Mouse (Mus musculus) erythroblast, embryonic 14.5 days (primary cell): ENCODE results near the gene Vcl. TPM values are rescaled to one million over a fixed set of nuclear protein-coding genes. Genes with fewer than 3 reads are reported as not detected.

ENCODE experiments used
- H3K27me3 ChIP-seq: 2 replicates; pipeline ENCODE4 v1.6.1; 2012; ENCODE audit warnings: inconsistent platforms; ENCODE audit not compliant: control insufficient read depth
- H3K36me3 ChIP-seq: 2 replicates; pipeline ENCODE4 v1.6.1; 2012; ENCODE audit warnings: mild to moderate bottlenecking, inconsistent platforms; ENCODE audit not compliant: control insufficient read depth
- H3K4me1 ChIP-seq: 2 replicates; pipeline ENCODE4 v1.6.1; 2012; ENCODE audit warnings: inconsistent platforms; ENCODE audit not compliant: control insufficient read depth
- H3K4me3 ChIP-seq: replicated peaks from 2 replicates; pipeline ENCODE3; 2012; ENCODE audit warnings: moderate library complexity, mild to moderate bottlenecking, inconsistent platforms
- H3K9me3 ChIP-seq: 2 replicates; pipeline ENCODE4 v1.6.1; 2012; ENCODE audit warnings: low read length, inconsistent platforms, mixed read lengths; ENCODE audit not compliant: control insufficient read depth
- GATA1 ChIP-seq: IDR thresholded peaks from 2 replicates; pipeline ENCODE4 v1.6.1; 2012; ENCODE audit warnings: low read length, inconsistent platforms, mixed read lengths
- TAL1 ChIP-seq: IDR thresholded peaks from 3 replicates; pipeline ENCODE4 v1.6.1; 2012; ENCODE audit warnings: low read length, inconsistent platforms, mixed read lengths
- polyA plus RNA-seq: library from polyadenylated mRNA; stranded (reverse); fragments of >175 nt; gene quantifications from 2 replicates; pipeline ENCODE4 v1.2.3, GENCODE M21; 2012

Gene Vcl
- polyA plus RNA-seq, 1 experiment: 0.43 TPM

DNA sequence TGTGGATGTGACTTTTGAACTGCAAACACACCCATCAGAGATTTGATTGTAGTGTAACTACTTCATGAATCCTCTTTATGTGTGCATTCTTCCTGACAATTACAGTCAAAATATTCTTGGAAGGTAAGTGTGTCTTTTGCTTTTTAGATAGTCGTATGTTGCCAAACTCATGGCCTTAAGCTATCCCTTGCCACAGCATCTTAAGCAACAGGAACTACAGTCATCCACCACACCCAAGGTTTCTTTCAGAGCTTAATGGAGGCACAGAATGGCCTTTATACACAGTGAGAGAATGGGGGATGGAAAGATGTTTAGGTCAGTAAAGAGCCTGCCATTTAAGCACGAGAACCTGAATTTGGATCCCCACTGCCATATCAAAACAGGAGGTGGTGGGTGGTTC, 118.6 kb downstream of the Vcl start:
- H3K4me1 ChIP-seq: peaks cover 21% of the 10 kb centered on the region
- no peaks in the 10 kb centered on the region for H3K27me3 ChIP-seq
- no peak overlapping the region for H3K4me3 ChIP-seq
- H3K9me3 ChIP-seq: peaks cover 6% of the 10 kb centered on the region; the same call in 1 of the 2 replicates
- H3K36me3 ChIP-seq: peaks cover 24% of the 10 kb centered on the region
- TF ChIP-seq TAL1 (no peak), GATA1 (no peak)

DNA sequence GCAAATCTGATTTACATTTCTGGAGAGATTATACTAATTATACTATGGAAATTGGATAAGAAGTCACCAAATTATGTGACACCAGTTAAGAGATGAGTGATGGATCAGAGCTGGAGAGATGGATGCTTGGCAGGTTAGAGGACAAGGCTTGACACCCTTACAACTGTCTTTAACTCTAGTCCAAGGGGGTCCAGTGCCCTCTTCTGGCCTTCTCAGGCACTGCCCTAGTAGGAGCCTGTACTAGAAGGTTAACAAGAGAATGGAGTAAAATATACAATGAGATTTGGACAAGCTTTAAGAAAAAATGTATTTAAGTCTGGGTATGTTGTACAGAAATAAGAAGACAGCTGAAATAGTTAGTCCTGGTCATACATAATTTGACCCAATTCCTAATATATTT, 119.7 kb downstream of the Vcl start:
- Histone ChIP-seq H3K36me3 (peaks cover 21% of the 10 kb centered on the region), H3K9me3 (peaks cover 6% of the 10 kb centered on the region; the same call in 1 of the 2 replicates), H3K4me1 (peaks cover 29% of the 10 kb centered on the region), H3K27me3 (no peaks in the 10 kb centered on the region), H3K4me3 (no peak overlapping the region)
- no peak for TF ChIP-seq GATA1
- TF ChIP-seq TAL1: no peak

DNA sequence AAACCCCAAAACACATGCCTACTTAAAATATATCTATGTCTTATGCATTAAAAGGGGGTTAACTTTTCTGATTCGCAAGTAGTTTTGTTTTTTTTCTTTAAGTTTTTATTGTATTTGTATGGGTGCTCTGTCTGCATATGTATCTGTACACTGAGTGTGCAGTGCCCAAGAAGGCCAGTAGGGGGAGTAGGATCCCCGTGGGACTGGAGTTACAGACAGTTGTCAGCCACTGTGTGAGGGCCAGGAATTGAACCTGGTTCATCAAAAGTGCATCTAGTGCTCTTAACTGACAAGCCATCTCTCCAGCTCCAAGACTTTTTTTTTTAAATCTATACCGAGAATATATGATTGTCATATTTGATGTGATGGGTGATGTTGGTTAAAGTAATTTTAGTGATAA, 121.5 kb downstream of the Vcl start:
- Histone ChIP-seq H3K27me3 (no peaks in the 10 kb centered on the region), H3K36me3 (peaks cover 15% of the 10 kb centered on the region), H3K9me3 (peaks cover 6% of the 10 kb centered on the region; the same call in 1 of the 2 replicates), H3K4me1 (peaks cover 35% of the 10 kb centered on the region), H3K4me3 (peak overlapping the region; percentile 98)
- no peak for TF ChIP-seq TAL1
- no peak for TF ChIP-seq GATA1

DNA sequence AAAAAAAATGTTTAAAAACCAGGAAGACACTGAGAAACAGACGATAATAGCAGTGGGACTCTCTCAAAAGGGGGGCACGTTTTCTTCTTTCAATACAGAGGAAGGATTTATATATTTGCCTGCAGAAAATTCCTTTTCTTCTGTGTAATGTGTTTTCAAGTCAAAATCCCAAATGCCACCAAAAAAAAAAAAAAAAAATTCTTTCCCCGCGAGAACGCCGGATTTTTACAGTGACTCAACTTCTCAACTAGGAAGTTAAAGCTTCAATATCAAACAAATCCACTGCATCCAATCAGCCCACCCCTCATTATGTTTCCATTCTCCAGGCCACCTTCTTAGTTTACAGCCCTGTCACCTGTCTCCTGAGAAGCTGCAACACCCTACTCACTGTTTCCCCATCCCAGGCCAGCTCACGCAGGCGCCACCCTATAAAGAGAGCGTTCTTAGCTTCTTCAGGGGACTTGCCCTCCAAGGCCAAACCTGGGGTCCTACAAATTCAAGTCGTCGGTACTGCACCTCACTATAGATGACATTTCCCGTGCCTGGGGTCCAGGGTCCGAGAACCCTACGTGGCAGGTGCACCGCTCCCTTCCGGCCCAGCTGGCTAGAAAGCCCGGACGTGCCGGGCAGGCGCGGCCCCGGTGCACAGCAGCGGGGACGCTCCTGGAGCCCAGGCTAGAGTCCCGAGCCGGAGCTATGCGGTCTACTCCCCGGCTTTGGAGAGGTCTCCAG, 122.3 kb downstream of the Vcl start:
- Histone ChIP-seq H3K27me3 (no peaks in the 10 kb centered on the region), H3K4me1 (peaks cover 35% of the 10 kb centered on the region), H3K4me3 (peak overlapping the region; percentile 98), H3K36me3 (peaks cover 11% of the 10 kb centered on the region), H3K9me3 (peaks cover 6% of the 10 kb centered on the region; the same call in 1 of the 2 replicates)
- TF ChIP-seq TAL1: no peak
- TF ChIP-seq GATA1: no peak

DNA sequence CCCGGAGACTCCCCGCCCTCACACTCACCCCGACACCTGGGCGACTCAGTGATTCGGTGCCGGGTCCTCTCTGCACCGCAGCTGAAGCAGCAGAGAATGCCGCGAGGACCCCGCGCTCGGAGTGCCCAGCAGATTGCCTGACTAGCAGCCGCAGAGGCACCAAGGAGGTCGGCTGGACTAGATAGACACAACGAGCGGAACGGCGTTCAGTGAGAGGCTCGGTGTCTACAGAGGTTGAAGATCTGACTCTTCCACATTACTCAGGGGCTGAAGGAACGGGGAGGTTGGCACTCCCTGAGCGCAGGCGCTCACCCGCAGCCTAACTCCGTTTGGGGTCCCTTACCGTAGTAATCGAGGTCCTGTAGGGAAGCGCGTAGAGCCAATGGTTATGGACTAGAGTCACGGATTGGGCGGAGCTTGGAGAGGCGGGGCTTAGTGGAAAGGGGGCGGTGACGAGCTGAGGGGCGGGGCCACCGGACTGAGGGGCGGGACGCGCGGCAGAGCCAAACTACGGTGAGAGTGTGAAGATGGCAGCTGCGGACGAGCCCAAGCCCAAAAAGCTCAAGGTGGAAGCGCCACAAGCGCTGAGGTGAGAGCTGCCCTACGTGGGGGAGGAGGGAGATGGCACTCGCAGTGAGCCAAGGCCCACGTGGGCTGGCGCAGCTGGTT, 123.0 kb downstream of the Vcl start, which contains the start of the genes Ap3m1 and Adk:
Gene Ap3m1 (minus strand): TSS at position 397 of the 669 bp plus-strand sequence.
Gene Adk (plus strand): TSS at position 463 of the 669 bp plus-strand sequence.
- Histone ChIP-seq H3K27me3 (no peaks in the 10 kb centered on the region), H3K9me3 (peaks cover 6% of the 10 kb centered on the region; the same call in 1 of the 2 replicates), H3K4me3 (peak within 1 kb of the TSS; percentile 98), H3K36me3 (peaks cover 10% of the 10 kb centered on the region), H3K4me1 (peaks cover 34% of the 10 kb centered on the region)
- TF ChIP-seq GATA1 (no peak), TAL1 (no peak)

DNA sequence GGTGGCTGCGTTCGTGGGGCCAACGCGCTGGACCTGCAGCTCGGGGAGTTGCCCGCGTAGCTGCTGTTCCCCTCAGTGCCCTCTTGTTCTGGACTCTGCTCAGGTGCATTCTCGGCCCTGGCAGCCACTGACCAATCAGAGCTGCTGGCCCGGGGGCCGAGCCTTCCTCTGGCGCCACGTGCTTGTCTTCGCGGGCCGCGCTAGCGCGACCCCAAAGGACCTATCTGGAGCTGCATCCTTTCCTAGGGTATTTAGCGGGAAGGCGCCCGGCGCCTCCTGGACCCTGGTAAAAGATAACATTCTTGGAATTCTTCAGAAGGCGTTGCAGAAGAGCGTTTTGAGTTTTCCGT, 123.6 kb downstream of the Vcl start:
- TF ChIP-seq TAL1: no peak
- no peak for TF ChIP-seq GATA1
- H3K36me3 ChIP-seq: peaks cover 11% of the 10 kb centered on the region
- no peaks in the 10 kb centered on the region for H3K27me3 ChIP-seq
- H3K9me3 ChIP-seq: peaks cover 6% of the 10 kb centered on the region; the same call in 1 of the 2 replicates
- H3K4me3 ChIP-seq: peak overlapping the region; percentile 98
- peaks cover 35% of the 10 kb centered on the region for H3K4me1 ChIP-seq

DNA sequence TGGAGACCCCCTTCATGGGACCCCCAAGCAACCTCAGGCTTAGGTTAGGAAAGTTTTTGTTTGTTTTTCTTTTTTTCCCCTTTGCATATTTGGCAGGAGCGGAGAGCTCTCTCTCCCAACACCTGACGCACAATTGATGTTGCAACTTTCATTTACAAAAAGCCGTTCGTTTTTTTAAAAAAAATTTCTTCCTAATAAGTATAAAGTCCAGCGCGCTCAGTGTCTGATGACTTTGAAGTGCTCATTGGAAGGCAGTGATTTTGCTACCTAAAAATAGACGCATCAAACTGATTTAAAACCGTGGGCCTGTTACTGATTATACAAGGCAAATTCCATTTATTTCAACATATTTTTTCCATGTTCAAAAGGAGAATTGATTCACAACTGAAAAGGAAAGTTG, 124.0 kb downstream of the Vcl start:
- Histone ChIP-seq H3K4me1 (peaks cover 34% of the 10 kb centered on the region), H3K36me3 (peaks cover 11% of the 10 kb centered on the region), H3K27me3 (no peaks in the 10 kb centered on the region), H3K9me3 (peaks cover 6% of the 10 kb centered on the region; the same call in 1 of the 2 replicates), H3K4me3 (peak overlapping the region; percentile 98)
- TF ChIP-seq TAL1 (no peak), GATA1 (no peak)

DNA sequence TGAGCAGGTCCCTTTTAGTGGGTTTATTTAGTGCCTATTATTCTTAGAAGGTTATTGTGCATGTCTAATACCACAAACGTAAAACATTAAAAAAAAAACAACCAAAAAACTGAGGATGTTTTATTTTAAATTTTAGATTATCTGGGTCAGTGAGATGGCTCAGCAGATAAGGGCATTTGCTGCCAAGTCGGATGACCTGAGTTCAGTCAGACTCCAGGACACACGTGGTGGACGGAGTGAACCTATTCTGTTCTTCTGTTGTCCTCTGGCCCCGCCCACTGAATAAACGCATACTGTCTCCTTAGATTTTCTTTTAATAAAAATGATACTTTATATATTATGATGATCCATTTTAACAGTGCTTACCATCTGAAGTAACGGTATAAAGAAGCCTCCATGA, 124.4 kb downstream of the Vcl start:
- peaks cover 6% of the 10 kb centered on the region; the same call in 1 of the 2 replicates for H3K9me3 ChIP-seq
- no peak for TF ChIP-seq GATA1
- no peak for TF ChIP-seq TAL1
- peaks cover 11% of the 10 kb centered on the region for H3K36me3 ChIP-seq
- H3K4me3 ChIP-seq: peak overlapping the region; percentile 98
- peaks cover 33% of the 10 kb centered on the region for H3K4me1 ChIP-seq
- no peaks in the 10 kb centered on the region for H3K27me3 ChIP-seq

DNA sequence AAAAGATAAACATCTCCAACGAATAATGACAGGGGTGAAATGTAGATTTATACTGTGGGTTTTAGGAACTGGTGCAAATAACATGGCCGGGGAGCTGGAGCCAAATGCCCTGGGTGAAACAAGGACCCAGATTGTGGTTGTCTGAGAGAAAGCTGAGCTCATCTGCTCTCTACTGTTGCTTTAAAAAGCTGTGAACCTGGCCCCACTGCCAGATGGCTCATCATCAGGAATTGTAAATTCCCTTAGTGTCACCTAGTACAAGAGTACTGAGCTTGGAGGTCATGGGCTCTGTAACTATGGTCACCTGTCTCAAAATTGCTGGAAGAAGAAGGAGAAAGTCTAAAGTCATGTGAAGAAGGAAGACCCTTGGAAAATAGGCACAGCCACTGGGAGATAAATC, 129.8 kb downstream of the Vcl start:
- Histone ChIP-seq H3K27me3 (no peaks in the 10 kb centered on the region), H3K9me3 (no peaks in the 10 kb centered on the region), H3K36me3 (peaks cover 7% of the 10 kb centered on the region; the same call in 1 of the 2 replicates), H3K4me1 (peaks cover 26% of the 10 kb centered on the region), H3K4me3 (no peak overlapping the region)
- TF ChIP-seq TAL1: no peak
- TF ChIP-seq GATA1: no peak
